Mouse (Mus musculus): ENCODE measurements around the gene Aip.
A peak's percentile ranks its signal among the peaks of the same experiment; 100 is the strongest.

The Aip gene

GRCm38 (mm10) chr19:4125741-4126696 is at the start of gene Aip:
Gene Aip (minus strand): TSS chr19:4125858.
- DNase-seq (ENCODE audit: low spot score in 2 of 2): peak; percentile 93 to 98

- DNase-seq (ENCODE audit: low spot score in 2 of 2): no peak
Observed at GRCm38 (mm10) chr19:4172925-4173324, 47.3 kb upstream of the Aip start.

- DNase-seq (ENCODE audit: low spot score in 2 of 2): no peak
Observed at GRCm38 (mm10) chr19:4171393-4172290, 46.0 kb upstream of the Aip start.

- DNase-seq (ENCODE audit: low spot score in 2 of 2): no peak
Observed at GRCm38 (mm10) chr19:4170723-4171392, 45.2 kb upstream of the Aip start.

DNA sequence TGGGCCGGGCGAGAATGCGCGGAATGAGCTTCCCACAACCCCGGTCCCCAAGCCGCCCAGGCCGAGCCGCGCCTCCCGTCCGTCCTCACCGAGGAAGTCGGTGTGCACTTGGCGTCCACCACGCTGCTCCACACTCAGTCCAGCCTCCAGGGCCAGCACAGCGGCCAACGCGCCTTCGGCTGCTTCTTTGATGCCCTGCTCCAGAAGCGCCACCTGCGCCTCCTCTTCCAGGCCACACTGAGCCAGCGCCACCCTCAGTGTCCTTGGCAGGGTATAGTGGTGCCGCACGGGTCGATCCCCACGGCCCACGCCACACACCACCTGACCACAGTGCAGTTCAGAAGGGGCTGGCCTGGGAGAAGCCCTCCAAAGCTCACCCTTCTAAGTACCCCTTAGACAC is 44.2 kb upstream of the Aip start:
- no peak for DNase-seq (ENCODE audit: low spot score in 2 of 2)

- DNase-seq (ENCODE audit: low spot score in 2 of 2): peak; percentile 99 to 100
Observed at GRCm38 (mm10) chr19:4169378-4169784, 43.7 kb upstream of the Aip start.

DNA sequence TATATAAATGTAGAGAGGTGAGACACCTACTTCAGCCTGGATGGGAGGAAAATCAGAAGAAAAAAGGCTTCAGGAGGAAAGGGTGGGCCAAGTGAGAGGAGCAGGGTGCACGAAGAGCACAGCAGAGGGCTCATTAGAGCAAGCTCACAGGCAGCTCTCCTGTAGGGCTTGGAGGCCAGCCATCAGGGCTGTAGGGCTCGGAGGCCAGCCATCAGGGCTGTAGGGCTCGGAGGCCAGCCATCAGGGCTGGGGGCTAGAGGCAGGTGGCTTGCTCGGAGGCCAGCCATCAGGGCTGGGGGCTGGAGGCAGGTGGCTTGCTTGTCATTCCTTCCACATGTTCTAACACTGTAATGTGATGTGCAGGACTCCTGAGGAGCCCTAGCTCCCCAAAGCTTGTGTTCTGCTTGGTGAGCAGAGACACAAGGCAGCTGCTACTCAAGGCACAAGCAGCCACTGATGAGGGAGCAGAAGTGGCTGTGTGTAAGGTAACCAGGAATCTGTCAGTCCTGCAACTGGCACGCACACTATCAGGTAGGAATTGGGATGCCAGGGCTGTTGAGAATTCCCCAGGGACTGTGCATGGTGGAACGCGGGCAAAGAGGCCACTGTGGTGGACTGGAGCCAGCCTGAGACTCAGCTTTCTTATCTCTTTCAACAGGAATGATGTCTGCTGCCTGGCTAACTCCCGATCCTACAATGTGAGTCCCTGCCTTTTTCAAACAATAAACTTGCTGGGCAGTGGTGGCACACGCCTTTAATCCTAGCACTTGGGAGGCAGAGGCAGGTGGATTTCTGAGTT is 41.2 kb upstream of the Aip start:
- no peak for DNase-seq (ENCODE audit: low spot score in 2 of 2)

DNA sequence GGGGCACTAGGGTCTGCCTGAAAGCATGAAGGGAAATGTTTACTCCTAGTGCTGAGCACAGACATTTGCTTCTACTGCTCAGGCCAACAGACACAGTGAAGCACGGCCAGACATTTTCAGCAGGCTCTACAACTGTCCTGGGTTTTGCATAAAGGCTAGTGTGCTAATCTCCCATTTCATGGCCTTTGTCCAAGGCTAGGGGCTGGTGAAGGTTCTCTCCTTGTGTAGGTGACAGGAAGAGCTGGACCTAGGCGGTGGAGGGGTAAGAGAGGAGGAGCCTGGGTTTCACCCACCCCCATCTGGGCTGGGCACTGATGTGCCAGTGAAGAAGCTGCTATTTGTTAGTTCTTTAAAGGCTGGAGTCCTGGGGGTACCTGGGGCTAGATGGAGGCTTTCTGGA is 39.1 kb upstream of the Aip start:
- DNase-seq (ENCODE audit: low spot score in 2 of 2): no peak

DNA sequence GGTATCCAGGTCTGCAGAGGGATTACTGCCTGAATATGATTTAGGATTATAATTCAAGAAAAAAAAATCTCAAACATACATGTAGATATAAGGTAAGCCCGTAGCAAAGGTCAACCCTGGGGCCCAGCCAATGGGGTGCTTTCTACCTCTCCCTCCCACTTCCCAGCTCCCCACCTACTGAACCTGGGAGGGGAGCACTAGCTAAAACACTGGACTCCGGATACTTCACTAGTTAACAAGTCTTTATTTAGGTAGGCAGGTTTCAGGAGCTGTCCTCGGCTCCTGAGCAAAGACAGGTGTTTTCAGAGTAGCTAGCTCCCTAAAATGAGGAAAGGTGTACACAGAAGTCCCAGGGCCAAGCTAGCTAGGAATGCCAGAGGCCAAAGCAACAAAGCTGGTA is 38.4 kb upstream of the Aip start:
- DNase-seq (ENCODE audit: low spot score in 2 of 2): no peak

- DNase-seq (ENCODE audit: low spot score in 2 of 2): no peak
Observed at GRCm38 (mm10) chr19:4163543-4163887, 37.9 kb upstream of the Aip start.

- peak; percentile 94 to 97 for DNase-seq (ENCODE audit: low spot score in 2 of 2)
Observed at GRCm38 (mm10) chr19:4162646-4163542, 37.2 kb upstream of the Aip start, which contains the start of gene Rps6kb2. Gene Rps6kb2 (minus strand): TSS chr19:4163354.

- no peak for DNase-seq (ENCODE audit: low spot score in 2 of 2)
Observed at GRCm38 (mm10) chr19:4159049-4159448, 33.4 kb upstream of the Aip start.

DNA sequence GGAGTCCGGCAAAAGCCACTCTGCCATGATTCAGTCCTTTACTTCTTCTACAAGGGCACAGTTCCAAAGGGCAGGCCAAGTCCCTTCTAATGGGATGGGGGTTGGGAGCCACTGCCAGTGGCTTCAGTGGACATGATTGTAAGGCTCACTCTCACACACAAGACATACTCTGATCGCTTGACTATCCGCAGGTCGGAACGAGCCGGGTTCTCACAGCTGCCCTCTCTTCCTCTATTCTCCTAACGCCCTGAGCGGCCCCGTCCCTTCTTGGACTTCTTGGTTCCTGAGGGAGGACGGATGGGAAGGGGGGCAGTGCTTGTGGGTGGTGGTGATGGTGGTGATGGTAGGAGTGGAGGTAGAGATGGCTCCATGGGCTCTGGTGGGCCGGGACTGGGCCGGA is 31.1 kb upstream of the Aip start:
- DNase-seq (ENCODE audit: low spot score in 2 of 2): no peak

DNA sequence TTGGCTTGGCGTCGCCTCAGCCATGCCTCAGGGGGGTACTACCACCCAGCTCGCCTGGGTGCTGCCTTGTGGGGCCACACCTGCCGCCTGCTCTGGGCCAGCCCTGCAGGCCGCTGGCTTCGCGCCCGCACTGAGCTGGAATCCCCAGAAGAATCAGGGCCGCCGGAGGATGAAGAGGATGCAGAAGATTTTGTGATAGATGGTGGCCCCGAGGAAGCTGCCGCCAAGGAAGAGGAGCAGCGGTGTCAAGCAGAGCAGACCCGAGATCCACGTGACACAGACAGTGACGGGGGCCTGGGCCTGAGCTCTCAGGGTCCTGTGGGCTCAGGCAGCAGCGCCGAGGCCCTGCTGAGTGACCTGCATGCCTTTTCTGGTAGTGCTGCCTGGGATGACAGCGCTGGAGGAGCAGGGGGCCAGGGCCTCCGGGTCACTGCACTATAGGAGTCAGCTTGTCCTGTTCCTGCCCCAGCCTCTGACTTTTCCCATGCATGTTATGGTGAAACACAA is 30.5 kb upstream of the Aip start:
- DNase-seq (ENCODE audit: low spot score in 2 of 2): no peak

DNA sequence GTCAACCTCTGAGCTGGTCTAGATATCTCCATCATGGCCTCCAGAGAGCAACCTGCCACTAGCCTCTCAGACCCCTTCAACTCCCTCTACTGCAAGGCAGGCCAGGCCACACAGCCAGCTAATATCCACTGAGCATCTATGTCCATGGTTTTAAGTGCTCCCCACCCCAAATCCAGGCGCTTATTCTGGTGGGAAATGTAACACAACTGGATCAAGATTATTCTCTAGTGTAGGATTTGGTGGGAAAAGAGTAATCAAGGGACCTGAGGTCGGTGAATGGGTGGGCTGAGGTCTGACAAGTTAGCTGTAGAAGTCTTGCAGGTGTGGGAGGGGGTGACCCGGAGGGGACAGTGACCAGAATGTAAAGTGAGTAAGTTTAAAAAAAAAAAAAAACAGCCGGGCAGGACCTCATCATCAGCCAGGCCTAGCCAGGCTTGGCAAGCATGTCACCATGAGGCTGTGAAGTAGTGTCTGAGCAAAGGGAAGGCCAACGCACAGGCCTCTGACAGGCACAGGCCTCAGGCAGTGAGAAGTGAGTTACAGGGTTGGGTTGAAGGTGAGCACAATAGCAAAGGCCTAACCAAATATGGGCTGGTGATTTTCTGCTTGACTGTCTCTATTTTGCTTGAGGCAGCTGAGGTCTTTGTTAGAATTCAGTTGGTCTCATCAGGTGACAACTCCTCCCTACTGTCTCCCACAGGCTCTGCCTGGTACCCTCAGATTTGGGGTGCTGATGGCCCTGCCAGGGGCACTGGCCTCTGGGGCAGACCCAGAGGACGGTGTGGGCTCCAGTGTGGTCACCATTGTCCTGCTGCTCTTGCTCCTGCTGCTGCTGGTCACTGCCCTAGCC is 29.8 kb upstream of the Aip start:
- no peak for DNase-seq (ENCODE audit: low spot score in 2 of 2)

GRCm38 (mm10) chr19:4154437-4155222 is 29.0 kb upstream of the Aip start:
- DNase-seq (ENCODE audit: low spot score in 2 of 2): no peak

DNA sequence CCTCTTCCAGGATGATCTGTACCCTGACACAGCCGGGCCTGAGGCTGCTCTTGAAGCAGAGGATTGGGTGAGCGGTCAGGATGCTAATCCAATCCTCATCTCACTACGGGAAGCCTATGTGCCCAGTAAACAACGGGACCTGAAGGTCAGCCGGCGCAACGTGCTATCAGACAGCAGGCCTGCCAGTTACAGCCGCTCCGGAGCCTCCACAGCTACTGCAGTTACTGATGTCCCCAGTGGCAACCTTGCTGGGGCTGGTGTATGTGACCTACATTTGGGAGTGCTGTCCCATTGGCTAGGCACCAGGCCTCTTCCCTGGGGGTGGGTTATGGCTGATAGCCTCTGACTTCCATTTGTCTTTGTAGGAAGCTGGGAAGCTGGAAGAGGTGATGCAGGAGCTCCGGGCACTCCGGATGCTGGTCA is 27.6 kb upstream of the Aip start, which contains the start of gene Ptprcap:
Gene Ptprcap, plus strand, starts transcription at position 373 of the 423 bp plus-strand sequence.
- no peak for DNase-seq (ENCODE audit: low spot score in 2 of 2)

Measured in cerebellum, postnatal 4 days (tissue).